Mouse (Mus musculus) adrenal gland, postnatal 4 days (tissue): ENCODE results near the gene Snd1. TPM values are rescaled to one million over a fixed set of nuclear protein-coding genes. Genes with fewer than 3 reads are reported as not detected.

Source experiments
- DNase-seq, 2 experiments: peaks; one replicate each; pipeline ENCODE4 v3.0.0; 2021 to 2022; ENCODE audit warnings: low spot score in 2 of 2, mixed read lengths in 2 of 2
- total RNA-seq, 2 experiments: library from RNA; stranded (reverse); gene quantifications; 2 replicates each; pipeline ENCODE4 v1.2.3; 2021

The Snd1 gene
- total RNA-seq, 2 experiments from 2014 or later = 148 to 163 TPM

GRCm38 (mm10) chr6:28537851-28538527 is 63.0 kb downstream of the Snd1 start:
- no peak for DNase-seq

GRCm38 (mm10) chr6:28542298-28542701 is 67.4 kb downstream of the Snd1 start:
- no peak for DNase-seq

DNA sequence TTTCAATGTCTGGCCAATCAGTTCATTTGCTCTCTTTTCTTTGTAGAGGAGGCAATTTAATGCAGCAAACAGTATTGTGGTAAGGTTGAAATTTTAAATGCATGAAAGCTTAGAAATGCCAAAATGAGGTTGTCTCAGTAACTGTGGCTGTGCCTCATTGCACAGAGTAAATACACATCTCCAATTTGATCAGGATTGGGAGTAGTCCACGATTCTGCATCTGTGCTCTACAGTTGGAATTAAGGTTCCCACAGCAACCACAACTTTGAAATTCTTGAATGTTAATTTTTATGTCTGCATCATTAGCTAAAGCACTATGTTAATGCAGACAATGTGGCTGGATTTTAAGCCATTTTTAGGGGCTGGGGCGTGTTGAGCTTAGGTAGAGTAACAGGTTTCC is 72.0 kb downstream of the Snd1 start:
- DNase-seq = no peak

- DNase-seq = no peak
Observed at GRCm38 (mm10) chr6:28549374-28549773, 74.4 kb downstream of the Snd1 start.

DNA sequence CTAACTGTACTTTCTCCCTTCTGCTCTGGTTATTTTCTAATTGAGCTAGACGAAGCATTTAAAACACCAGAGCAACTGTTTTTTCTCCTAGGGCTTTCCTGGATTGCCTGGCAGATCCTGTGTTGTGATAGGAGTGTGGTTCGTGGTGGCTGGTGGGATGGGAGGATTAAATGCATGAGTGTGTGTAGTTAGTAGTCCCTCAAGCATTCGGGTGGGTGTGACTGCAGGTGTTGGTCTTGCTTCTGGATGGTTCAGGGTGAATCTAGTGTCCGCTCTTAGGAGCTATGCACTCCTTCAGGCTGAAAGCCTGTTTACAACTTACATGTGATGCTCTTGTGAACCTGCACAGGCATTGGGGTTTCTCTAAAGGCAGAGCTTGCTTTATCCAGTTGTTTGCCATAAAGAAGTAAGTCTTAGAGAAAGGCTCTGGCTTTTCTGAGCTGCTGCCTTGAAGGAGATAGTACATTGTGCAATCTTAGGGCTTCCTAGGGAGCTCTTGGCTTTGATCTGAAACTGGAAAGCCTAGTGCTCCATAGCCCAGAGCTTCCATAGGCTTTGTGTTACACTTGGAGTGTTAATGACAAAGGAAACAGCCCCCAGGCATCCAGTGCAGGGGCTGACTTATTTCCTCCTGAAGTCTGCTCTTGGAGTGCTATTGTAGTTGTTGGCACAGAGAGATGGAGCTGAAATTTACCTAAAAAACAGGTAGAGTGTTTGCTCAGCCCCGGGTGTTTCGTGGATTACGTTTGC is 75.5 kb downstream of the Snd1 start:
- no peak for DNase-seq

GRCm38 (mm10) chr6:28554470-28554869 is 79.5 kb downstream of the Snd1 start:
- DNase-seq = no peak

GRCm38 (mm10) chr6:28555002-28555401 is 80.1 kb downstream of the Snd1 start:
- no peak for DNase-seq

- no peak for DNase-seq
Observed at GRCm38 (mm10) chr6:28555428-28555827, 80.5 kb downstream of the Snd1 start.

GRCm38 (mm10) chr6:28557728-28558127 is 82.8 kb downstream of the Snd1 start:
- DNase-seq = no peak

- no peak for DNase-seq
Observed at GRCm38 (mm10) chr6:28559419-28559818, 84.5 kb downstream of the Snd1 start.

- DNase-seq = no peak
Observed at GRCm38 (mm10) chr6:28561291-28561995, 86.5 kb downstream of the Snd1 start.

DNA sequence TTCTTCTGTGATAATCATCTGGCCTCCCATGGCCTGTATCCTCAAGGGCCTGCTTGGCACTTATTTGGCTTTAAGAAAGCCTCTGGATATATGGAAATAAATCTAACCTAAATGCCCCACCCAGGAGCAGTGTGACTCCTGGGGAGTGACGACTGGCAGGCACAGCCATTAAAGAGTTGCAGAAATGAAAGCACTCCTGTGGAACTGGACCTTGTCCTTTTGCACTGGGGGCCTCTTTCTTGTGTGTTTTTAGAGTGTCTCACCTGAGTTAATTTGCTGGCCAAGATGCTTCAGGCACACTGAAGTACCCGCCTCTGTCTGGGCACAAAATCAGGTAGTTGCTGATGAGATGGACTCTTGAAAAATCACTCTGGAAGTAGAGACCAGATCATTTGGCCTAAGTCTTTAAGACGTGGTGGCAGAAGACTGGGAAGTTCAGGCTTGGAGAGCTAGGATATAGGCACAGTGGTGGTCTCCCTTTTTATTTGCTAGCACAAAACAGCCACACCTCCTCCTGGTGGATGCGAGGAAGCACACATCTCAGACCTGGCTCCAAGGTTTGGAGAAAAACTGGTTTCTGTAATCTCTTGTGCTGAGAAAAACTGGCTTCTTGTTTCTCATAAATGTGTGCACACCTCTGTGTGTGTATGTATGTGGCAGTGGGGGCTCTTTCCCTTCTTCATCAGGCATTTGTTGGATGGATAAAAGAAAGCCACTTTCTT is 87.5 kb downstream of the Snd1 start:
- DNase-seq = no peak

GRCm38 (mm10) chr6:28567978-28568377 is 93.0 kb downstream of the Snd1 start:
- DNase-seq = no peak

DNA sequence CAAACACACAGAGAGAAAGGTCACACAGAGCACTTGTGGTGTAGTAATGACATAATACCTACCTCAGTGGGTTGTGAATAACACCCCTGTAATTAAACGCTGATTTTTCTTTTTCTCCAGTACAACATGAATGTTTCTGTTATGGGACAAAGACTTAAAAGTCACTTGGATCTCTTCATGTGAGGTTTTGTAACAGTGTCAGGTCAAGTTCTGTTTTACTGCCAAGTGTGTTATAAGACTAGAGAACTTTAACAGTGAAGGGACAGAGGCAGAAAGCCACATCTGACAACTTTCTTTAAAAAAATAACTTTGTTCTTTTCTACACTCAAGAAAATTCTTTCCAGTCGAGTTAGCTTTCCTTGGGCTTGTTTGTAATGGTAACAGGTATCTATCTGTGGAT is 97.0 kb downstream of the Snd1 start:
- DNase-seq = no peak

DNA sequence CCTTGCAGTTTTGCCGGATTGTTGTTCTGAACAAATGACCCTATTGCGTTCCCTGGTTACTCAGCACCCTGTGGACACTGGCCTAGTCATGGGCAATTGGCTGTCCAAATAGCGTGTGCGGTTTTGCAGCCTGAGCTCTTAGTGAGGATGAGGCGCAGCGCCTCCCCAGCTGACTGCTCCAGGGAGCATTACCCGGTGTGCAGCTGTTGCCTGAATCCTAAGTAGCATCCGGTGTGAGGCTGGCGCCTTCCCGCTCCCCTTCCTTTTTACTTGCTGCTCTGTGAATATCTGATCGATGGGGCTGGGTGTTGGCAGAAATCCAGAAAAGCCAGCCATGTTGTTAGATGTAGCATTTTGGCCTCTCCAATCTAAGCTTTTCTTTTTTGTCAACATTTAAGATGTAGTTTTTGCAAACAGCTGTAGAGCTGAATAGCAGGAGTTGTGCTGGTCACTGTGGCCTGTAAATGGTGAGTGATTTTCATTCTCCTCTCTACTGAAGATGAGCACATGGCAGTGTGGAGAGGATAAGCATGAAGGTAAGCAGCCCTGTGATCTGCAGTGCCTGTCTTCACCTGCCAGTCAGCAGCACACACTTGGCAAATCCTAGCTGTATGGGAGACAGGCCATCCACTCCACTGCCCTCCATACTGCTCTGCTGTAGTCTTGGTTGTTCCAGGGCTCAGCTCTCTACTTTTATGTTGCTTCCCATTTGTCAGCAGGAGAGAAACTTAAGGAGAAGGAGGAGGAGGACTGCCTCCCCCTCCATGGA is 98.2 kb downstream of the Snd1 start:
- no peak for DNase-seq

- DNase-seq = no peak
Observed at GRCm38 (mm10) chr6:28576356-28577264, 101.7 kb downstream of the Snd1 start.

DNA sequence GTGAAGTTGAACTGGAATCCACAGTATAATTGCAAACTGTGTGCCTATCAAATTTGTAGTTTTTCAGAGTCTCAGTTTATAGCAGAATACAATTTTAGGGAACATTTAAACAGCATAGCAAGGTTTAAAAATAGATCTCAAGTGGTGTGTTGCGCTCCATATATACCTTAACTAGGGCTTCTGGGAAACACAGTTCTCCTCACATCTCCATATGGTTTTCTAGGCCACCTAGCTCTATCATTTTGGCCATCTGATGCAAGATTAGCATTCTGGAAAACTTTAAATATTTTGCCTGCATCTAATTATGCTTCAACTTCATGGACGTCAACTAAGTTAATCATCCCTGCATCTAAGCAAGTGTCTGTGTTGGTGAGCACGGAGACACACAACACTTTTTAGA is 107.9 kb downstream of the Snd1 start:
- DNase-seq = no peak

DNA sequence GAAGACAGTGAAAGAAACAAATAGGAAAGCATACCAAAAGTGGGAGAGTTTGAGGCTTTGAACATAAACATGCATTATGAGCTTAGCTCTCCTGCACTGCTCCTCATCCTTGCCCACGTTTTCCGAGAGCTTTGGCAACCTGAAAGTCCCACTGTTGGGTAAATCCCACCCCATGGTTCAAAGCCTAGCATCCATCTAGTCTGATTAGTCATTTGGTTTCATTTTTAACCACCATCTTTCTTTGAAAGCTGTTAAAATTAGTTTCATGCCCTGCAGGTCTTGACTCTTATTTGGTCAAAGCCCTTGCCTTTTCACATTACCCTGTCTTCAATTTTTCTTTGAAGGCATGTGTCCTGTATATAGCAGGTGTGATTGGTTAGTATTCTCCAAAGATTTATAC is 108.5 kb downstream of the Snd1 start:
- DNase-seq = no peak

GRCm38 (mm10) chr6:28586806-28587205 is 111.9 kb downstream of the Snd1 start:
- no peak for DNase-seq
